Mouse (Mus musculus): ENCODE measurements at regions not wholly inside any gene's neighbourhood (a gene's known extent, or its start where the extent isn't known, plus 50 kb on each side); places are given as distances from the start of the nearest gene placed in this dataset.

DNA sequence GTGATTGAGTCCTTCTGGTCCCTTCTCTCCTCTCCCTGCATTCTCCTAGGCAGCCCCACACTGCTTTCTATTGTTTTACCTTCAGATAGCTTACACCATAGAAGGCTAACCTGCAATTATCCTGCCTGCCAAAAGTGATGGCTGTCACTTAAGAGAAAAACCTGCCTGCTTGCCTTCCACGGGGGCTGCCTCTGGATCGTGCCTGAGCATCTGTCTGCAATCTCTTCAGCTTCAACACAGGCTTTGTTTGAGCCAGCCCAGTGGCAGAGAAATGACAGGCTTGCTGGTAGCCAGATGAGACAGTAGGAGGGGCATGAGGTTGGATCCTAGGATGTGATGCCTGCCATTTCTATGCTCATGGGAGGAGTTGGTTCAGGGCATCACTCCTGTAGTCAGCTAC, 345.2 kb upstream of the Tshz3 start:
- intact Hi-C loops (cut with DNase I), result no loop called here
- DNase-seq (ENCODE audit: low spot score in 2 of 2), result no peak

DNA sequence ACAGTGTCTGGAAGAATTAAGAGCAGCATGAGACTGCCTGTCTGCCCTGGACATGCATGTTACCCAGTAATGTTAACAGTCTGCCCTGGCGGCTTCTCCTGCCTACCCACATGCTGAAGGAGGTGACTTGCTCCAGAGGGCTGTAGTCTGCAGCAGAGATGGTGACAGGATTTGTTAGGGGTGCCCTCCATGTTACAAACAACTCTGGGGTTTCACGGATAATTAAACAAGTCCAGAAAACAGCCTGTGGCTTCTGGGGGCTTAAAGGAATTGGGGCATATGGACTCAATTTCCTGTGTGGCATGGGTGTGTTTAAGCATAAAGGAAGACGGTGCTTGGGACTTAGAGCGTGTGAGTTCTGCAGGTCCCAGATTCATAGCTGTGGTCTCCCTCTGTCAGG, 347.3 kb upstream of the Tshz3 start:
- intact Hi-C loops (cut with DNase I), result no loop called here
- DNase-seq (ENCODE audit: low spot score in 2 of 2), result no peak

DNA sequence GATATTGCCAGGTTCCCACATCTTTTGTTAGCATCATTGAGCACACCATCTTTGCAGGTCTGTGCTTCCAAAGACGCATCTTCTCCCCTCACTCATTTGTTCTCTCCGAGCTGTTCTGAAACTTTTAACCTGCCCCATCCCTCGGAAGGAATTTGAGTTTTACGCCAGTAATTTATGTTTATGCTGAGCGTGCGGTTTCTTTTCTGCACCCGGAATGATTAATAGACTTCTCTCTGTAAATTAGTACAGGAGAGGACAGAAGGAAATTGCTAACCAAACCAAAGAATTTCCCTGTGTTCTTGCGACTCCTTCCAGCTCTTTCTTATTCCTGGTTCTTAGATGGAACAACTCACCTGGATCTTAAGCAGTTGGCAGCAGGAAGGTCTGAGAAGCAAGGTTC, 349.7 kb upstream of the Tshz3 start:
- intact Hi-C loops (cut with DNase I), result no loop called here

DNA sequence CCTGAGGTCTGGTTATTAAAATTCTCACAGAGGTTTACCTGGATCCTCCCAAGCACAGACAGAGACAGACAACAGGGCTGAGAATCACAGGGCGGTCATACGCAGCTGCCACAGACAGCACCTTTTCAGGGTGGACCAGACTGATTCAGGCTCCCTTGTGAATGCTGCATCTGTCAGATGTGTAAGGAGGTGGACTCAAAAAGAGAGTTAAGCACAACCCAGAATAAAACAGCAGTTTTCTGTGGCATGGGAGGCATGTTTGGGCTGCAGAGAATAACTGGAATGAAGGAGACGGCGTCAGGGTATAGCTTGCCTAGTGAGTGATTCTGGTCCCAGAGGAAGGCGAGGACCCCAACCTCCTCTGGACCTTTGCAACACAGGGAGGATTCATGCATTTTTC, 363.1 kb upstream of the Tshz3 start:
- DNase-seq (ENCODE audit: low spot score in 2 of 2), result peak in 1 of 2 experiments; percentile 10
- intact Hi-C loops (cut with DNase I), result loop anchor here (10.0 kb wide), 3 partner anchors 260 to 1010 kb away; partner anchors contain the start of gene Tshz3

More for the DNA sequence above, 349.7 kb upstream of the Tshz3 start:
- DNase-seq (ENCODE audit: low spot score in 2 of 2), result no peak

DNA sequence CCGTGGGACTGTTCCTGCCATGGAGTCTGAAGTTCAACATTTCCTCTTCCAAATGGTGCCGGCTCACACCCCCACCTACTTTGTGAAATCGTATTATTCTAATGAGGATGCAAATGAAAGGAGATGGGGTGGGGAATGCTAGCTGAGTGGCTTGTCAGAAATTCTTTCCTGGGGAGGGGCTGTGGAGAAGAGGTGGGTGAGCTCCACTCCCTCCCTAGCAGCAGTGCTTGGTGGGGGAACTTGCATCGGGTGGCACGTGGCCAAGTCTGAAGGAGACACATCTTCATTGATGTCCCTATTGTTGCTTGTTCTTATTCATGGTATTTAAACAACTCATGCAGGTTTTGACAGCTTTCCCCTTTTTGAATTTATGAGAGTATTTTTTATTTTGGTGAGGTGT, 363.8 kb upstream of the Tshz3 start:
- peak; percentile 19 to 21 for DNase-seq (ENCODE audit: low spot score in 2 of 2)
- intact Hi-C loops (cut with DNase I), result loop anchor here (10.0 kb wide), 3 partner anchors 259 to 1011 kb away; partner anchors contain the start of gene Tshz3

DNA sequence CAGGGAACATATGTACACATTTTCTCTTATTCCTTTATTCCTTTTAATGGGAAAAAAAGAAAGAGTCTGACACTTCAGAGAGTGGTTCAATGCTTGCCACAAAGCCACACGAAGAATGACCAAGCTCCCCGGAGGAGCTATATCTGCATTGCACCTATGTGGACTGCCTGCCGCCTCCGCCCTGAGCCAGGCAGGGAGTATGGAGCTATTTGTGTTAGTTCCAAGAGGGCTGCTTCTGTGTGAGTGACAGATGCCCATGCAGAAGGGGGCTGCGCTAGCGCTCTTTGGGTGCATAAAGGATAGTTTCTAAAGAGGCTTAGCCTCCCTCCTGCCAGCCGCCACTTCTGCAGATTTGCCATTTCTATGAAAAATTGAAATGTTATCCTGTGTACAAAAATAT, 365.3 kb upstream of the Tshz3 start:
- DNase-seq (ENCODE audit: low spot score in 2 of 2), result peak; percentile 20 to 25
- intact Hi-C loops (cut with DNase I), result loop anchor here (10.0 kb wide), 3 partner anchors 258 to 1012 kb away; partner anchors contain the start of gene Tshz3

DNA sequence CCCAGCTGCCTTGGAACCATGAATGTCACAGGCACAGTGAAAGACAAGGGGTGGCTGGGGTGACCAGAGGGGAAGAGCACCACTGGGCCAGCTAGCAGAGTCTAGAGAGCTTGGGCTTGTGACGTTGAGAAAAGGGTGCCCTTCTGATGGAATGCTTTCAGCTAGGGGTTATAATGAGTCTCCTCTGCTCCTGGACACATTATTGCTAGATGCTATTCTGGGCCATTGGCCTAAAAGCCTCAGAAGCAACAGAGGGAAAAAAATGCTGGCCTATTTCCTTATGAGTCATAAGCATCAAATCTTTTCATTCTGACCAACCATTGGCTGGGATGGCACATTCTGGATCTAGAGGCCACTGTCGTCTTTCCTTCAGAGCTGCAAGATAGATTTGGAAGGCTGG, 369.8 kb upstream of the Tshz3 start:
- intact Hi-C loops (cut with DNase I), result no loop called here
- no peak for DNase-seq (ENCODE audit: low spot score in 2 of 2)

DNA sequence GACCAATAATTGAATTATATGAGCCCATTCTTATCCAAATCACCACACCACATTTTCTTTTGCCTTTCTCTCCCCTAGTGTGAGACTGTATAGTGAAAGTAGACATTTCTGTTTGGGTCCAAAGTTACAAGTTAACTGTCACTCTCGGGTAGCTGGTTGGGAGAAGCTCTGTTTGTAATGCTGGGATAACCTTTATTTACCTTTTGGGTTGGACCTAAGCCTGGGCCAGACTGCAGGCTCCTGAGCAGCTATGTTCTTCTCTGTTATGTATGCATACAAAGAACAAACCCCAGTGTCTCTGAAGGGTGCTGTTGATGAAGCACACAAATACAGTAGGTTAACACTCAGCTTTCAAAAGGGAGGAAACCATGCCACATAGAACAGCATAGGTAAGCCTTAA, 373.9 kb upstream of the Tshz3 start:
- intact Hi-C loops (cut with DNase I), result no loop called here
- no peak for DNase-seq (ENCODE audit: low spot score in 2 of 2)

DNA sequence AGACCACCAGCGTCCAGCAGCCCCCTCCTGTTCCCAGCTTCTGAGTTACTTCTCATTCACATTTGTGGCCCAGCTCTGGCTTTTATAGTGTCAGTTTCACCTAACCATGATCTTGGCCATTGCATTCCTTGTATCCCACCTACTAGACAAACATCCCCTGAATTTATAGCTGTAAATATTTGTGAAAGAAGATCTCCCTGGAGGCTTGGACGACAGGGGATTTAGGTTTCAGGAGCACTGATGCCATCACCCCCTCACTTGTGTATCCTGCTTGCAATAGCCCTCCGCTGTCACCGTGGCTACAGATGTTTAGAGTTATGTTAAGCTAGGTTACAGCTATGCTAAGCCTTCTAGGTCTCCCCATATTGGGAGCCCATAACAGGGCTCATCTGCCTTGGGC, 375.7 kb upstream of the Tshz3 start:
- DNase-seq (ENCODE audit: low spot score in 2 of 2), result no peak
- intact Hi-C loops (cut with DNase I), result no loop called here

DNA sequence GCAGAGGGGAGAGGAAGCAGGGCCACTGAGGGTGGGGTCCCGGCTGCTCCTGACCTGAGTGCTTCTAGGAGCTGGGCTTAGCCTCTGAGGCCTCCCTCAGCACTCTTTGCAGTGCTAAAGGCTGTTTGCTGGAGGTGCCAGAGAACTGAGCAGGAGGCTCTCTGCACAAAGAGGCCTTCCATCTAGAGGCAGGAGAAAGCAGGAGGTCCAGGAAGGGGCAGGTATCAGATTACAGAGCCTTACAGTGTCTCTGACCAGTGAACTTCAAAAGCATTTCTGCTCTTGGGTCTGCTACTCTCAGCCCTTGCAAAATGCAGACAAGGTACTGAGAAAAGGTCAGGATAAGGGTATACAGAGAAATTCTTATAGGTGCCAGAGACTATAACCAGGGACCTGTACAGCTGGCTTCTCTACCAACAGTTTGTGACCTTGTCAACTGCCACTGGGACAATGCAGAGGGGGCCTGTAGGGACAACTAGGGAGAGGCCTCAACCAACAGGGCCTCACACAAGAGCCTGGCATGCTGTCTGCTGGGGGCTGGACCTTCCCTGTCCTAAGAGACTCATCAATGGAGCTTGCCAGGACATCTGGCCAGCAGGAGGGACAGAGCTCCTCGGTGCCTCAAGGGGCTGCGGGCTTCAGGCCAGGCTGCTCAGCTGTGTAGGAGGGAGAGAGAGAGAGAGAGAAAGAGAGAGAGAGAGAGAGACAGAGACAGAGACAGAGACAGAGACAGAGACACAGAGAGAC, 380.3 kb upstream of the Tshz3 start:
- intact Hi-C loops (cut with DNase I), result no loop called here
- DNase-seq (ENCODE audit: low spot score in 2 of 2), result no peak

DNA sequence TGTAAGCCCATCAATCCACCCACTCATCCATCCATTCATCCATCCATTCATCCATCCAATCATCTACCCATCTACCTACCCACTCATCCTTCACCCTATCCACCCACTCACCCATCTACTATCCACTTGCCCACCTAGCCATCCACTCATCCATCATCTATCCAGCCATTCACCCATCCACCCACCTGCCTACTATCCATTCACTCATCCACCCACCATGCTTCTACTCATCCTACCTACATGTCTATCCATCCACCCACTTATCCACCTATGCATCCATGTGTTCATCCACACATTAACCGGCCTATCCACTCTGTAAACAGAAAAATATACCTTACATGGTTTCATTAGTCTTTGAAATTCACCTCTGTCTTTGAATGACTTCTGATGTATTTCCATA, 384.2 kb upstream of the Tshz3 start:
- intact Hi-C loops (cut with DNase I), result no loop called here
- no peak for DNase-seq (ENCODE audit: low spot score in 2 of 2)

DNA sequence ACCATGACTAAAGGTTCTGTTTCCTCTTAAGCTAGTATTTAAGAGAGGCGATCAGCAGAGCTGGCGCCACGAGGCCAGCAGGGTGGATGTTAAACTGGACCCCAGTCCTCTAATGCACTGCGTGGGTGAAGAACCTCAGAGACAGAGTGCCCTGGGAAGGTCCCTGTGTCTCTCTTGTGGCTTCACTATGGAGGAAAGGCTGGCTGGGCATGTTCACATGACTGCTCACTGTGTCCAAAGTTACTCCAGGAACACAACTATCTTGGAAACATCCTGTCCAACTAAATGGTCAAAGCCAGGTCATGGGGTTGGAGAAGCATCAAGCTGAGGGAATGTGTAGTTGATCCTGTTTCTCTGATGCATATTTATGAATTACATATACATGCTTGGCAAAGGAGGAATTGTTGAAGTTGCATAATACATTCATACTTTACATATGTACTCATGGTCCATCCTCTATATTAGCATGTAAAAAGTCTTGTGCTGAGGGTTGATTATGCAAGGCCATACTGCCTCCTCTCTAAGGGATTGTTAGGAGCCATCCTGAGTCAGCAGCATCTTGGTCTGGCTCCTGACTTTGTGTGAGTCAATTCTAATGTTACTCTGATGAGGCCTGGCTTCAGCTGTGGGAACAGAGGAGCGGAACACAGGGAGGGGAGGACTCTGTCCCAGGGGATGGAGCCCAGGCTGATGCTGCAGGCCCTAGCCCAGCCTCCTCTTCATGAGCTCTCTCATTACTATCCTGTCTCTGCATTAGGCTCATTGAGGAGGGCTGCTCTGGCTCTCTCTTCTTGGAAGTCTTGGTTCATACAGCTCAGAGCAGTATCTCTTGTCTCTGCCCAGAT, 387.9 kb upstream of the Tshz3 start:
- DNase-seq (ENCODE audit: low spot score in 2 of 2), result no peak
- intact Hi-C loops (cut with DNase I), result no loop called here

DNA sequence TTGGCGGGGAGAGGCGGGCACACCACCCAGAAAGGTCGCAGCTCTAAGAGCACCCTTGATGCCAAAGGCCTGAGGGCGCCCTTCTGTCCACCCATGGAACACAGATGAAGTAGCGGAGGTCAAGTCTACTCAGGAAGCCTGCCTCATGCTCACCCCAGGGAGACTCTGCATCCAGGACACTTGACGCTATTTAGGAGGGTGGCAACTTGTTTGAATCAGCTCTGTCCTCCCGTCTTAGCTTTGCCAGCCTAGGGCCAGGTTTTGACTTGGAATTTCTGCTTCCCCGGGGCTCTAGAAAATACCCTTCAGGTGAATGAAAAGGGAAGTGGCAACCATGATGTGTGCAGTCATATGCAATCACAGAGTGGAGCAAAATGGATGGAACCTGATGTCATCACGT, 389.2 kb upstream of the Tshz3 start:
- intact Hi-C loops (cut with DNase I), result no loop called here
- no peak for DNase-seq (ENCODE audit: low spot score in 2 of 2)

DNA sequence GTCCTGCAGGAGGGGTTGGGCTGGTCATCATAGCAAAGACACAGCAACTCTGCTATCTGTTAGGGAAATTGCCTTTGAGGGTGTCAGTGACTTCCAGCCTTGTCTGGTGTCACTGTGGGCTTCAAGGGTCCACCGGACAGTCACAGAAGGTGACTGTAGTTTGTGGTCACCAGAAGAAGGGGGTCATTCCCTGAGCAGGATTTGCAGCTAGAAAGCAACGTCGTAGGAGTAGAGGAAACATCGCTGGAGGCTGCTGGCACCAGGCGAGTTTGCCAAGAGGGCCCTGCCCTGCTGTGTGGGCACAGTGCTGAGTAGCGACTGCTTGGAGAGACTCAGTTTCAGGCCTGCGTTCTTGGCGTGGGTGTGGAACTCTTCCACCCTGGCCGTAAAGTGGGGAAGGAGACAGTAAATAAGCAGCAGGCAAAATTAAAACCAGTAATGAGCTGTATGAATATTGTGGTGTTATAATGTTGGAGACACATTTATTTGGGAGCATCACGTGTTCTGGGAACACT, 389.8 kb upstream of the Tshz3 start:
- peak in 1 of 2 experiments; percentile 17 for DNase-seq (ENCODE audit: low spot score in 2 of 2)
- intact Hi-C loops (cut with DNase I), result no loop called here

DNA sequence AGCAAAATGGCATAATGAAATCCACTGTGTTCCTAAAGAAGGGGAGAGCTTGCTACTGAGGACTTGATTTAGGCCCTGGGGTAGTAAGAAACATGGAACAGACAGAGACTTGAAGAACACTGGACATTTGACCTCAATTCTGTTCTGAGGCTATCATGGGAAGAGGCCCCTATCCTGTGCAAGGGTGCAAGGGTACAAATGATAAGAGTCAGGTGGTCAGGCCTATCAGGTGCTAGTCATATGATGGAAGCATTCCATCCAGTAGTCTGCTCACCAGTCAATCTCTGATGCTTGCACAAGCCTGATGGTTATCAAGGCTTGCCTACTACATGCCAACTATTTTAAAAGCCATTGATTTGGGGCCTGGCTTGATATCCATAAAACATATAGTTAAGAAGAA, 420.6 kb upstream of the Tshz3 start:
- intact Hi-C loops (cut with DNase I), result no loop called here
- DNase-seq (ENCODE audit: low spot score in 2 of 2), result no peak

DNA sequence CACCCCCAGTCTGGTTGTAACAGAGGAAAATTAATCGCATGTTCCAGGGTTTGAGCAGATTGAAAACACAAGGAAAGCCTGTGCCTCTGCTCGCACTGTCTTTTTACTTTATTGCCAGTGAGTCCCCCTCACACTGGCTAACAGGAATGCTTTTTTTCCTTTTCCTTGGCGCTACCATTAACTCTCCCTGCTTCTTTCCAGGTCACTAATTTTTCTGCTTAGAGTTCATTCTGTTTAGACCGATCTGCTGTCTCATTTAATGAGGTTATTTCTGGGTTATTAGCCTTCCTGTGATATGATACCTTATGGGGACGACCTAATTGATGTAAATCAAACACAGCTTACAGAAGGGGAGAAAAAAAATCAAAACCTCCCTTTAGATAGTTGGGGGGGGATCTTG, 429.0 kb upstream of the Tshz3 start:
- no peak for DNase-seq (ENCODE audit: low spot score in 2 of 2)
- intact Hi-C loops (cut with DNase I), result no loop called here

DNA sequence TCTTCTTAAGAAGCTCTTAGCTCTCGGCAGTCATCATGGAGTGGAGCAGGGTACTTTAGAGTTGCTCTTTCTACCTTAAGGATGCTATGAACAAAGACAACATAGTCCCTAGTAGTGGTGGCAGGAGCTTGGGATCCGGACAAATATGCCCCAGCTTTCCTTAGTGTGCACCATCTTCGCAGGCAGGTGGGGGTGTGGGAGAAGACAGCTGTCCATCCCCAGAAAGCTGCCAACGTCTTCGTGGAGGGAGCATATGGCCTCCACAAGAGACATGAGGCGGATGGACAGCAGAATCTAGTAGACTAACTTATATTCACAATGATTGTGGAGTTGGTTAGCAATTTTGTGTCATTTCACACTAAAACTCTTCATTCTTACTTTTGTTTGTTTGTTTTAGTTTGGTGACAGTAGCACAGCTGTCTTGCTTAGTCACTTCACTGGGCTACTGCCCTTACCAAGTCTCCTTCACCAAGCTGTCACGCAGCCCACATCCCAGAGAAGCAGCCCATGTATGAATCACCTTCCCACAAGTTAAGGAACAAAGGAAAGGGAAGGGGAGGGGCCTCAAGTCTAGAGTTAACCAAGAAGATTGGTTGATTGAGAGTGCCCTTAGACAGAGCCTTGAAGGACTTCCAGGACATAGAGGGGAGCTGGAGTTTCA, 432.6 kb upstream of the Tshz3 start:
- no peak for DNase-seq (ENCODE audit: low spot score in 2 of 2)
- intact Hi-C loops (cut with DNase I), result no loop called here

DNA sequence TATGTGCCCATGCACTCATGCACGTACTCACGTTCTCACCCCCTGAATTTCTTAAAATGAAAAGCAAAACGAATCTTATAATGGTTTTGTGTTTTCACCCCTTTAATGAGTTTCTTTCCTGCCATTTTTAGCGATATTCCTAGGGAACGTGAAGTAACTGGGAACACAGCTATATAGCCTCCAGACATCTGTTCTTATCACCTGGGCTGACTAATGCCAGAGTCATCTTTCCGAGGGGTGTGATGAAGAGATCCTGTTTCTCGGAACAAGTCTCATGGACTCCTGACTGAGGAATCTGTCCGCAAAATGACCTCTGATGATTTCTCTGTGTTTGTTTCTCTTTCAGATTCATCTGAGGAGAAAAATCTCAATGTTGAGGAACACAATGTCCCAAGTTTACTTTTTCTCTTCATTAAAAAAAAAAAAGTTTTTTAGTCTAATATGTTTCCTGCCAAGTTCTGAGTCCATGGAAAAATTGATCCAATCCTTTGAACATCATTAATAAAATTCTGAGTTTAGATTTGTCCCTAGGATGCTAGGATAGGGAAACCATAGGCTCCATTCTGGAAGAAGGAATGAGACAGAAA, 435.7 kb upstream of the Tshz3 start:
- intact Hi-C loops (cut with DNase I), result no loop called here
- DNase-seq (ENCODE audit: low spot score in 2 of 2), result peak in 1 of 2 experiments; percentile 12

DNA sequence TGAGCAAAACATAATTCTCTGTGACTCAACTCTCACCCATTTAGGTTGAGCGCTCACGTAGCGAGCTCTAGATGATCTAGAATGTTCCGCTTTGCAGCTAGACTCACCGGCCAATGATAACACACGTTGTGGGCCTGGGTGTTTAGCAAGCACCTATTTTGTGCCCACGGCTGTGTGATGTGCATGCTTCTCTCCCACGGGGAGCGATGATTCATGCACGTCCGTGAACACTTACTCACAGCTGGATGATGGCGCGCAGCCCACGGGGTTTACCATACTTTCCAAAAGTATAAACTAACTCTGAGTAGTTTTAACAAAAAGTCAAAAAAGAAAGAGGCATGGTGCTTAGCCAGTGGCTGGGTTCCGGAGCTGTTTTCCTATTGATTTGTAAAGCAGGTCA, 440.8 kb upstream of the Tshz3 start:
- intact Hi-C loops (cut with DNase I), result no loop called here
- DNase-seq (ENCODE audit: low spot score in 2 of 2), result peak; percentile 36 to 63

DNA sequence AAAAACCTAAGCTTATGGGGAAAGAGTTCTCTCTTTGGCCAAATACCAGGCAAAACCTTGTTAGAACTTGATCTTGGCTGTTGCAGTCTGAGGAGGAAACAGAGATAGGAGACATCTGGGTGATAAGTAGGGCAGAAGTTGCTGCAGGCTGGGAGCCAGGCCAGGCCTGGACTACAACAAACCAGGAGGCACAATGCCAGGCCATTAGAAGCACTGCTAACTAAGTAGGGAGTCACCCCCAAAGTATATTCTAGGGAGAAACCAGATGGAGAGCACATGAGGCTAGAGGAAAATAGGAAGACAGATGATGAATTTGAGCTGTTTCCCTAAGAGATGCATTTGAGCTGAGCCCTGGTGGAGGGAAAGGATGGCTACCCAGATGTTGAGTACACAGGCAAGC, 444.6 kb upstream of the Zfp507 start:
- intact Hi-C loops (cut with DNase I), result no loop called here
- DNase-seq (ENCODE audit: low spot score in 2 of 2), result no peak

Data from left cerebral cortex, postnatal 14 days (tissue).